Mouse (Mus musculus) leukemia stem cell, adult 10-12 weeks (primary cell): ENCODE measurements around the gene Ttc9. TPM values are rescaled to one million over a fixed set of nuclear protein-coding genes. Genes with fewer than 3 reads are reported as not detected.

Experiments used
- polyA plus RNA-seq: library from polyadenylated mRNA; stranded (reverse); fragments of >175 nt; gene quantifications from 2 replicates; pipeline ENCODE4 v1.2.3, GENCODE M21; 2012; ENCODE audit warnings: low replicate concordance

The Ttc9 gene
- 0.14 TPM in 1 of 2 replicates, not detected in the other for polyA plus RNA-seq

GRCm38 (mm10) chr12:81630915-81631660 is at the start of gene Ttc9:
Gene Ttc9, plus strand, starts transcription at chr12:81631249.

GRCm38 (mm10) chr12:81594902-81595671 is 36.0 kb upstream of the Ttc9 start, which contains the start of gene Med6:
Gene Med6, minus strand, starts transcription at chr12:81595008.

Other genes starting within 250 kb of the Ttc9 start
- not detected in 2 replicates for gene Adam4, start 209.3 kb upstream of the Ttc9 start, polyA plus RNA-seq
- gene Cox16, start 146.1 kb upstream of the Ttc9 start, polyA plus RNA-seq, result 0.53 and 40.0 TPM in 2 replicates
- gene Gm20498, start 98.3 kb upstream of the Ttc9 start, polyA plus RNA-seq, result 1.0 and 32.4 TPM in 2 replicates
- gene Synj2bp, start 98.3 kb upstream of the Ttc9 start, polyA plus RNA-seq, result 1.6 and 2.5 TPM in 2 replicates
- gene Adam21, start 62.8 kb upstream of the Ttc9 start, polyA plus RNA-seq, result not detected in 2 replicates
- gene Med6, start 36.2 kb upstream of the Ttc9 start, polyA plus RNA-seq, result 3.8 TPM in 1 of 2 replicates, not detected in the other
- 1.1 and 1.6 TPM in 2 replicates for gene Map3k9, start 149.9 kb downstream of the Ttc9 start, polyA plus RNA-seq
- gene Pcnx, start 228.8 kb downstream of the Ttc9 start, polyA plus RNA-seq, result 2.3 and 3.2 TPM in 2 replicates